Mouse (Mus musculus): Measurements from ENCODE around the gene Tbx3.

DNA sequence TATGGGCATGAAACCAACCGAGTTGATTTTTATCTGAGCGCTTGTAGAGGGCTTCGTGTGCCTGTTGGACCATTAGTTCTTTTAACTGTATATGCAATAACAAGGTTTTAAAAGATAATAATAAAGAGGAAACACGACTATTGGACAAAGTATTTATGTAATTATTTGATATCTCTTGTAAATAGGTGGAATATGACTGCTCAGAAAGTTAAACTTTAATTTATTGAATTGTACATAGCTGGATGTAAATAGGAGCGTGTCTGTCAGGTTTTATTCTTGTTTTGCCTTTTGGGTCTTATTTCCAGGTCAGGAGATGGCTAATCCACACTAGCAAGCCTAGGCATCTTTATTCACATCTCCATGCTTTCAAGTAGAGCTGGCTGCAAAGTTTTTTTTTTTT, 13.4 kb downstream of the Tbx3 start:
- TF ChIP-seq CTCF (IDR thresholded peaks at IDR 0.05) (no peak), POLR2A (IDR thresholded peaks at IDR 0.05; ENCODE audit: insufficient read depth, low read depth, low read length) (no peak), EP300 (IDR thresholded peaks at IDR 0.05; ENCODE audit: insufficient read depth, low read depth, low read length) (no peak)
